Mouse (Mus musculus) forebrain, embryonic 15.5 days (tissue): ENCODE data around the gene Tpcn1. TPM values are rescaled to one million over a fixed set of nuclear protein-coding genes. Genes with fewer than 3 reads are reported as not detected.
"Not testable (repeated sequence)": the region's sequence is repeated elsewhere in the genome, so short reads cannot be mapped to it uniquely, and the experiment has no call there.

ENCODE experiments used
- ATAC-seq: fragments of 200-750 bp; cut with Nextera tagmentation; replicated peaks from 2 replicates; pipeline ENCODE4 v1.8.0; 2017; ENCODE audit warnings: mild to moderate bottlenecking, moderate TSS enrichment, moderate library complexity
- H3K27ac ChIP-seq: fragments of 300-500 bp; sonication (generic); replicated peaks from 2 replicates; pipeline ENCODE4 v1.5.1; 2015; ENCODE audit warnings: mild to moderate bottlenecking, inconsistent platforms
- H3K27me3 ChIP-seq: fragments of 300-500 bp; sonication (generic); 2 replicates; pipeline ENCODE4 v1.6.1; 2015; ENCODE audit warnings: inconsistent platforms
- H3K36me3 ChIP-seq: fragments of 300-500 bp; sonication (generic); 2 replicates; pipeline ENCODE4 v1.6.1; 2015; ENCODE audit warnings: mild to moderate bottlenecking, inconsistent platforms
- H3K4me1 ChIP-seq: fragments of 300-500 bp; sonication (generic); 2 replicates; pipeline ENCODE4 v1.6.1; 2015; ENCODE audit warnings: inconsistent platforms
- H3K4me2 ChIP-seq: fragments of 300-500 bp; sonication (generic); replicated peaks from 2 replicates; pipeline ENCODE4 v1.6.1; 2015; ENCODE audit warnings: mild to moderate bottlenecking, inconsistent platforms
- H3K4me3 ChIP-seq: fragments of 300-500 bp; sonication (generic); 2 replicates; pipeline ENCODE4 v1.5.1; 2015; ENCODE audit warnings: mild to moderate bottlenecking, inconsistent platforms
- H3K9ac ChIP-seq: fragments of 300-500 bp; sonication (generic); replicated peaks from 2 replicates; pipeline ENCODE4 v1.6.1; 2015; ENCODE audit warnings: mild to moderate bottlenecking, inconsistent platforms
- H3K9me3 ChIP-seq: fragments of 300-500 bp; sonication (generic); 2 replicates; pipeline ENCODE4 v1.6.1; 2016; ENCODE audit warnings: inconsistent platforms
- WGBS: fragments of 180-500 bp; shearing (Covaris S2); methylation state at CpG from one replicate; pipeline ENCODE4 v1.1.7; 2015; ENCODE audit warnings: mixed read lengths; 5-methylcytosine and 5-hydroxymethylcytosine counted together
- polyA plus RNA-seq: library from polyadenylated mRNA; unstranded; fragments of >200 nt; fragmentation: Nextera tagmentation; extraction: Ambion mirVana; gene quantifications from 2 replicates; pipeline ENCODE4 v1.2.1, GENCODE M21; 2015

Gene Tpcn1
- polyA plus RNA-seq, 1 experiment from 2014 or later = 17.4 TPM

DNA sequence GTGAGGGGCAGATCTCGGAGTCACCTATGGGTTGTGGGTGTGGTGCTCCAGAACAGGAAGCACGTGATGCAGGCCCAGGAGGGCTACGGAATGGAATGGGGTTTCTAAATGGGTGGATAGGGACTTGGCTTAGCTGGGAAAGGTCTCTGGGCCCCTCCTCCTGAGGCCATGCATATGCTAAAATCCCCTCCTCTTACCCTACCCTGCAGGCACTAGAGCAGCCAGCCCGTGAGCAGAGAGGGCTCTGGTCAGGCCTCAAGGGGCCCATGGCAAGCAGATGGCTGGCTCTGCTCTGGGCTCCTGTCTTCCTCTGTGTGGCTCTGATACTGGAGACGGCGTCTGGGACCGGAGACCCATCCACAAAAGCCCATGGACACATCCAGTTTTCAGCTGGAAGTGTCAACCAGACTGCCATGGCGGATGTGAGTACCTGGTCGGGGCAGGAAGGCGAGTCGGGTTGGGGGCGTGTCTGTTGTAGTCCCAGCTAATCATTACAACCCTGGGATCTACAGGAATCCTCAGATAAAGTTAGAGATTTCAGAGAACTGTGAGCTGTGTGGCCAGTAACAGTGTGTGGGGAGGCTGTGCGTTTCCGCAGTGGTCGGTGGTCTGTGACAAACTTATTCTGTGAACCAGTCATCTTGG, 75.4 kb downstream of the Tpcn1 start:
- no peak overlapping the region for H3K27ac ChIP-seq
- H3K36me3 ChIP-seq = no peaks in the 10 kb centered on the region
- H3K4me2 ChIP-seq = no peak overlapping the region
- ATAC-seq = no peak
- no peak overlapping the region for H3K4me3 ChIP-seq
- H3K9ac ChIP-seq = no peak overlapping the region
- peaks cover 25% of the 10 kb centered on the region for H3K4me1 ChIP-seq
- no peaks in the 10 kb centered on the region; the same call in 1 of the 2 replicates for H3K27me3 ChIP-seq
- no peaks in the 10 kb centered on the region for H3K9me3 ChIP-seq
- WGBS = 46% methylated on average over 15 of the region's 15 CpGs

DNA sequence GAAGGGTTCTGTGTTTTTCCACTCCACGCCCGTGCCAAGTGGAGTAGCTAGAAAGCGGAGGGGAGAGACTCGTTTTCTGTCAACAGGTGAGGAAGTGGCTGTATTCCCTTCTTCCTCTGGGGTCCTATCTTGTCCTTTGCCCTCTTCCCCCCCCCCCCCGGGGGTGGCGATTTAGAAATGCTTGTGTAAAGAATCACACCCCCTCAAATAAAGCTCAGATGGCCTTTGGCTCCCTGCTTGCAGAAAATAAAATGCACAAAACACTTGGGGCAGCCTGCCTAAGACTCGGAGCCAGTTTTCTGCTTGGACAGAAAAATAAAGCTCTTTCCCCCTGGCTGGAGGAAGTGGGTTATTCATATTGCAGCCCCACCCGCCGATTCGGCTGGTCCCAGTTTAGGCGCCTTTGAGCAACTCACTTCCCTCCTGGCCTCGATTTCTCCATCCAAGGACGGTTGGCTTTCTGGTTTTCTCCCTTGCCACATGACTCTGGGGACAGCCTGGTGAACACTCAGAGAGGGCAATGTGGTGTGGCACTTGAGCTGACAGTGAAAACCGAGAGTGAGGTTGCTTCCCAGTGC, 76.7 kb downstream of the Tpcn1 start:
- Histone ChIP-seq H3K9ac (no peak overlapping the region), H3K27ac (no peak overlapping the region), H3K4me1 (peaks cover 25% of the 10 kb centered on the region), H3K4me3 (peak overlapping the region; percentile 44; the same call in 1 of the 2 replicates), H3K4me2 (peak overlapping the region; percentile 55), H3K9me3 (no peaks in the 10 kb centered on the region), H3K36me3 (no peaks in the 10 kb centered on the region), H3K27me3 (no peaks in the 10 kb centered on the region; the same call in 1 of the 2 replicates)
- no peak for ATAC-seq
- 38% methylated on average over 14 of the region's 14 CpGs for WGBS

DNA sequence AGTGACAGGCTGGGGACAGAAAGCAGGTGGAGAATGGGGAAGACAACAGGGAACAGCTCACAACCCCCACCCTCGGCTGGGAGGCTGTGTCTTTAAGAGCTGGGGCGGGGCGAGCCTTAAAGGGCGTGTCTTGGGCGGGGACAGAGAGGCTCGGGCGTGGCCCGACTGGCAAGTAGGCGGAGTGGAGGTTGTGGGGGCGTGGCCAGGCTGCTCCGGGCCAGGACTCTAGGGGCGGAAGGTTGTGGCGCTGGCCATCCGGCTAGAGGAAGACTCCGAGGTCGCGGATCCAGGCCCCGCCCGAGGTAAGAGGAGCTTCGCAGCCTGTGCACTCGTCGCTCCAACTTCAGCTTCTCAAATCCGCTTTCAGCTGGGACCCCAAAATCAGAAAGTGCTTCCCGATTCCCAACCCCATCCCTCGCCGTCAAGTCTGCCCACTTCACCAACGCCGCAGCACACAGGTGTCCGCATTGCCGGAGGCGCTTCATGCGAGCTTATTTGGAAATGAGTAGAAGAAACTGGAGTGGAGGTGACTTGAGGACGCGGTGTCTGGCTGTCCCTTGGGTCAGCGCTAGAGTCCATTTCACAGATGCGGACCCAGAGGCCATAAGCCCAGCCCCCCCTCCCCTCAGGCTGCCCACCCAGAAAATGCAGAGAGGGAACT, 77.4 kb downstream of the Tpcn1 start, which contains the start of gene Slc8b1:
Slc8b1 (plus strand) TSS at position 187 of the 661 bp plus-strand sequence.
- Histone ChIP-seq H3K4me2 (peak within 1 kb of the TSS; percentile 55), H3K4me3 (peak within 1 kb of the TSS; percentile 44), H3K4me1 (peaks cover 30% of the 10 kb centered on the region), H3K9me3 (no peaks in the 10 kb centered on the region), H3K27me3 (no peaks in the 10 kb centered on the region; the same call in 1 of the 2 replicates), H3K27ac (no peak within 1 kb of the TSS), H3K36me3 (no peaks in the 10 kb centered on the region), H3K9ac (0 out of 2 replicates have a peak within 1 kb of the TSS, but pooled peaks have one; percentile 15)
- WGBS = under 1% methylated on average over 36 of the region's 36 CpGs
- ATAC-seq = peak; percentile 76

DNA sequence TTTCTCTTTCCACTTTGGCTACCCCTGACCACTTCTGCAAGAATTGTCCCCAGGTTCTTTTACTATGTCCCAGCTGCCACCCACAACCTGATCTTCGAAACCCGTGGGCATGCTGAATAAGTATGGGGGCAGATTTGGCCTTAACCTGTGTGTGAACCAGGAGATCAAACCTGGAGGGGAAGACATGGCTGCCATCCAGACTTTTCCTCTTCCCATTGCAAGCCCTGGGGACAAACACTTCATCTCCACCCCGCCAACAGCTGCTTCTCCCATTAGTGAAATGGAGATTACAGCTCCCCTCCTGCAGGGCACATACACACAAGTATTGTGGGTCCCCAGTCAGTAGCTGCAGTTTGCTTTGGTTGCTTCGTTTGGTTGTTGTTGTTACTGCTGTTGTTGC, 81.2 kb downstream of the Tpcn1 start:
- H3K9ac ChIP-seq = no peak overlapping the region
- no peaks in the 10 kb centered on the region for H3K36me3 ChIP-seq
- no peak overlapping the region for H3K27ac ChIP-seq
- H3K4me1 ChIP-seq = peaks cover 27% of the 10 kb centered on the region
- ATAC-seq = no peak
- 64% methylated on average over 4 of the region's 4 CpGs for WGBS
- H3K9me3 ChIP-seq = no peaks in the 10 kb centered on the region
- H3K4me2 ChIP-seq = no peak overlapping the region
- H3K4me3 ChIP-seq = no peak overlapping the region
- H3K27me3 ChIP-seq = no peaks in the 10 kb centered on the region; the same call in 1 of the 2 replicates

DNA sequence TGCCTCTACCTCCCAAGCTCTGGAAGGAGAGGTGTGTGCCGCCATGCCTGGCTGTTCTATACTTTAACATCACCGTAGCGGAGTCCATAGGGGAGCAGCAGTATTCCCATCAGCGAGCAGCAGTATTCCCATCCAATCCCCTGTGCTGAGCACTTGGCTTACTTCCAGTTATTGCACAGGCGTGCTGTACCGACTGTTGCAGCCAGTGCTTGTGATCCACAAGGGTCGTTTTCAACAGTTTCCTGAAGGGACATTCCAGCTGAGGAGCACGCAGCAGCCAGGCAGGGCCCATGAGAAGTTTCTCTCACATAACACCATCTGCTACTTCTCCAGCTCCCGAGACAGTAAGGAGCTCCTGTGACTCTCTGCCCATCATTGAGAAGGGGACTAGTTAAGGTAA, 82.0 kb downstream of the Tpcn1 start:
- no peaks in the 10 kb centered on the region for H3K9me3 ChIP-seq
- peaks cover 34% of the 10 kb centered on the region for H3K4me1 ChIP-seq
- no peak overlapping the region for H3K4me2 ChIP-seq
- no peaks in the 10 kb centered on the region for H3K36me3 ChIP-seq
- no peak overlapping the region for H3K4me3 ChIP-seq
- WGBS = 55% methylated on average over 9 of the region's 9 CpGs
- H3K27me3 ChIP-seq = no peaks in the 10 kb centered on the region; the same call in 1 of the 2 replicates
- no peak for ATAC-seq
- no peak overlapping the region for H3K9ac ChIP-seq
- H3K27ac ChIP-seq = no peak overlapping the region

DNA sequence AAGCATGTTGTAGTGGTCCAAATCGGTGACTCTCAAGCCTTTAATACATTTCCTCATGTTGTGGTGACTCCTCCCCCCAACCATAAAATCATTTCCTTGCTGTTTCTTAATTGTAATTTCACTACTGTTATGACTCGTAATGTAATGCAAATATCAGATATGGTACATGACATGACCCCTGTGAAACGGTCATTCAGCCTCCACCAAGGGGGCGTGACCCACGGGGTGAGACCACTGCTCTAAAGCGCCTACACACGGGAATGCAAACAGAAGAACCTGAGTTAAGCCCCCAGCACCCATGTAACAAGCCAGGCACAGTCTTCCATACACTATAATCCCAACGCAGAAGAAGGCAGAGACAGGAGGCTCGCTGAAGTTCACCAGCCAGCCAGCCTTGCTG, 82.7 kb downstream of the Tpcn1 start:
- H3K27ac ChIP-seq = no peak overlapping the region
- no peaks in the 10 kb centered on the region for H3K9me3 ChIP-seq
- no peaks in the 10 kb centered on the region for H3K36me3 ChIP-seq
- H3K9ac ChIP-seq = no peak overlapping the region
- no peak overlapping the region for H3K4me3 ChIP-seq
- no peaks in the 10 kb centered on the region for H3K27me3 ChIP-seq
- H3K4me1 ChIP-seq = peaks cover 27% of the 10 kb centered on the region
- no peak overlapping the region for H3K4me2 ChIP-seq
- no peak for ATAC-seq
- 75% methylated on average over 9 of the region's 9 CpGs for WGBS

DNA sequence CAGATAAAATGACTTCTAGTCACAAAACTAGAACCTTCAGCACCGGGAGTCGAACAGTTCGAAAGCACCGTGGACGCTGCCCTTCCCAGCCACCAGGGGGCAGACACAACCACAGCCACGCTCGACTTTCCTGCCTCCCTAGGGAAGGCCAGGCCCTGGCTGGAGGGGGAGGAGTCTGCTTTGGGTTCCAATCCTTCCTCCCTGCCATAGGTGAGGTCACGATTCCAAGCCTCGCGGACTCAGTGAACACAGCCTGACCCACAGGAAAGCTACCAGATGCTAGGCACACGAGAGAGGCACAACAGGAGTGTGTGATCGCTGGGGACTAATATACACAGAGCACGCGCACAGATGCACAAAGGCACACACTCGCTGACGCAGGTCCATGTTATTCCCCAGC, 83.1 kb downstream of the Tpcn1 start:
- 23% methylated on average over 16 of the region's 16 CpGs for WGBS
- Histone ChIP-seq H3K4me1 (peaks cover 23% of the 10 kb centered on the region), H3K36me3 (no peaks in the 10 kb centered on the region), H3K4me3 (no peak overlapping the region), H3K27ac (no peak overlapping the region), H3K4me2 (no peak overlapping the region), H3K9ac (no peak overlapping the region), H3K27me3 (no peaks in the 10 kb centered on the region), H3K9me3 (no peaks in the 10 kb centered on the region)
- ATAC-seq = peak; percentile 33; the same call in 1 of the 2 replicates

DNA sequence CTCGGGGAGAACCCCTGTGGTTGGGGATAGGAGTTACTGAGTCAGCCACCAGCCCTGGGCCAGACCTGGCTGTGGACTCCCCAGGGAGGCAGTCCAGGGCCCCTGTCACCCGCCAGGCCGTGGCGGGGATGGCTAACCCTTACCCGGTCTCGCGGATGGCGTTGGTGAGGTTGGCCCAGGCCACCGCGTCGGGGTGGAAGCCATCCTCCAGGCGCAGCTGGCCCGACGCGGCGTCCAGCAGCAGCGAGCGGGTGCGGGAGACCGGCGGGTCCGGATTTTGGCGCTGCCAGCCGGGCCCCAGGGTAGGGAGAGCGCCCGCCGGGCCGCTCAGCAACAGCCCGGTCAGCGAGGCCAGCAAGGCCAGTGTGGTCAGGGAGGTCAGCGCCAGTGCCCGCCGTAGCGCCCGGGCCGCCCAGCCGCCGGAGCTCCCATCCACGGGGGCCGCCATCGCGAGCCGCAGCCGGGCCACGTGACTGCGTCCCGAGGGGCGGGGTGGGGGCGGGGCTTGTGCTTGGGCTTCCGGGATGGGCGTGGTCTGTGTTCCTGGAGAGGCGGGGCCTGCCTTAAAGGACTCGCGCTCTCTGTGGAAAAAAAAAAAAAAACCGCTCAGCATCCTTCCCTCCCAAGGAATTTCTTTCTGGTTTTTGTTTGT, 85.2 kb downstream of the Tpcn1 start, which contains the start of gene Plbd2:
Plbd2 (minus strand) TSS at position 482 of the 652 bp plus-strand sequence.
- Histone ChIP-seq H3K9me3 (no peaks in the 10 kb centered on the region), H3K9ac (peak within 1 kb of the TSS; percentile 83), H3K36me3 (no peaks in the 10 kb centered on the region), H3K4me1 (peaks cover 19% of the 10 kb centered on the region), H3K4me2 (peak within 1 kb of the TSS; percentile 94), H3K4me3 (peak within 1 kb of the TSS; percentile 90), H3K27me3 (no peaks in the 10 kb centered on the region), H3K27ac (no peak within 1 kb of the TSS)
- WGBS = 1% methylated on average over 49 of the region's 55 CpGs
- peak; percentile 70 for ATAC-seq

DNA sequence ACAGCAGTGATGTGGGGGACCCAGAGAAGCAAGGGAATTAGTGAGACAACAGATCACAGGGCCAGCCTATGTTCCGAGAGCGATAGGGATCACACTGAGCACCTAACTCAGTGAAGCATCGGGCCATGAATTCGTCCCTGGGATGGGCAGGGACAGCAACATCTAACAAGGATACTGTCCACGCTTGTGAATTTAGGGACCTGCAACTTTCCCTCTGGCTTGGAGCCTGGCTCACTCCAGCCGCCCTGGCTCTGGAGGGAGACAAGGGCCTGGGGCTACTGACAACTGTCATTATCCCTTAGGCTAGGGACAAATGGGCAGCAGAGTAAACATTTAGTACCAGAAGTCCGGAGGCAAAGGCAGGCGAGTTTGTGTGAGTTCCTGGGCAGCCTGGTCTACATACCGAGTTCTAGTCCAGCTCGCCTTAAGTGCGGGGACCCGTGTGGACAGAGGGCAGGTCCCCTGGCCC, 85.8 kb downstream of the Tpcn1 start:
- no peaks in the 10 kb centered on the region for H3K9me3 ChIP-seq
- H3K36me3 ChIP-seq = no peaks in the 10 kb centered on the region
- peaks cover 19% of the 10 kb centered on the region for H3K4me1 ChIP-seq
- WGBS = 6% methylated on average over 12 of the region's 12 CpGs
- no peaks in the 10 kb centered on the region for H3K27me3 ChIP-seq
- peak overlapping the region; percentile 94 for H3K4me2 ChIP-seq
- peak overlapping the region; percentile 83 for H3K9ac ChIP-seq
- no peak overlapping the region for H3K27ac ChIP-seq
- peak overlapping the region; percentile 90 for H3K4me3 ChIP-seq
- ATAC-seq = no peak

DNA sequence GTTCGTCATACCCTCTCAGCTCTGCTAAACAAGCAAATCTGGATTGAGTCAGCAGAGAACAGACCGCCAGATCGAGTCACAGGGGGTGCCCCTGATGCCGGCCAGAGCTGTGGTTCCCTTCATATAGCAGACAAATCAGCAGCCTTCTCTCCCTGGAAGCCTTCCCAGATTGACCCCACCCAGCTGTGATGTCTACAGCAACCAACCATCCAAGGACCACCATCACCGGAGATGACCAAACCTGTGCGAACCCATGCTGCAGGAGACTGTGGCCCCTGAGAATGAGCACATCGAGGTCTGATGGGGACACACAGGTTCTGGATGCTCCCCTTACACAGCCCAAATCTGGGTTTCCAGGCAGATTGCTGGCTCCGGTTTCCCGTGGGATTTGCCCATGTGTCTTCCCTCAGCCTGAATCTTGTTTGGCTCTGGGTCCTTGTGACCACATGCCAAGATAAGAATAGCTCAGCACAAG, 86.3 kb downstream of the Tpcn1 start:
- Histone ChIP-seq H3K27me3 (no peaks in the 10 kb centered on the region), H3K4me3 (peak overlapping the region; percentile 90), H3K4me1 (peaks cover 19% of the 10 kb centered on the region), H3K9ac (0 out of 2 replicates have a peak overlapping the region, but pooled peaks have one; percentile 83), H3K27ac (no peak overlapping the region), H3K4me2 (peak overlapping the region; percentile 94), H3K9me3 (no peaks in the 10 kb centered on the region), H3K36me3 (no peaks in the 10 kb centered on the region)
- ATAC-seq = no peak
- WGBS = 65% methylated on average over 9 of the region's 9 CpGs

DNA sequence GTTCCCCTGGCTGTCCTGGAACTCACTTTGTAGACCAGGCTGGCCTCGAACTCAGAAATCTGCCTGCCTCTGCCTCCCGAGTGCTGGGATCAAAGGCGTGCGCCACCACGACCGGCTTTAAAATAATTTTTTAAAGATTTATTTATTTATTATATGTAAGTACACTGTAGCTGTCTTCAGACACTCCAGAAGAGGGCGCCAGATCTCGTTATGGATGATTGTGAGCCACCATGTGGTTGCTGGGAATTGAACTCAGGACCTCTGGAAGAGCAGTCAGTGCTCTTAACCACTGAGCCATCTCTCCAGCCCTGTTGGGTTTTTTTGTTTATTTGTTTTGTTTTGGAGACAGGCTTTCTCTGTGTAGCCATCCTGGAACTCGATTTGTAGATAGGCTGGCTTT, 87.9 kb downstream of the Tpcn1 start:
- not testable (repeated sequence) for H3K9me3 ChIP-seq, H3K4me2 ChIP-seq, H3K27me3 ChIP-seq, H3K36me3 ChIP-seq, ATAC-seq, H3K4me3 ChIP-seq, H3K27ac ChIP-seq, H3K9ac ChIP-seq
- WGBS = 89% methylated on average over 9 of the region's 9 CpGs
- peaks cover 15% of the 10 kb centered on the region for H3K4me1 ChIP-seq
